Mouse (Mus musculus) myocyte (in vitro differentiated cells): ENCODE results near the gene Bri3.

Source experiments
- E2F4 ChIP-seq: IDR thresholded peaks from one replicate; pipeline ENCODE4 v1.6.1; 2011; ENCODE audit warnings: mild to moderate bottlenecking, control low read depth, moderate library complexity; ENCODE audit not compliant: insufficient read depth
- POLR2A ChIP-seq: IDR thresholded peaks from one replicate; pipeline ENCODE4 v1.6.1; 2011; ENCODE audit warnings: low read depth, mild to moderate bottlenecking, control low read depth, moderate library complexity; ENCODE audit not compliant: insufficient read length
- POLR2AphosphoS2 ChIP-seq: IDR thresholded peaks from one replicate; pipeline ENCODE4 v1.6.1; 2011; ENCODE audit warnings: low read depth, control low read depth; ENCODE audit not compliant: insufficient read length
- TCF12 ChIP-seq: IDR thresholded peaks from one replicate; pipeline ENCODE4 v1.6.1; 2011; ENCODE audit warnings: mild to moderate bottlenecking, control low read depth; ENCODE audit not compliant: poor library complexity, insufficient read depth, severe bottlenecking

DNA sequence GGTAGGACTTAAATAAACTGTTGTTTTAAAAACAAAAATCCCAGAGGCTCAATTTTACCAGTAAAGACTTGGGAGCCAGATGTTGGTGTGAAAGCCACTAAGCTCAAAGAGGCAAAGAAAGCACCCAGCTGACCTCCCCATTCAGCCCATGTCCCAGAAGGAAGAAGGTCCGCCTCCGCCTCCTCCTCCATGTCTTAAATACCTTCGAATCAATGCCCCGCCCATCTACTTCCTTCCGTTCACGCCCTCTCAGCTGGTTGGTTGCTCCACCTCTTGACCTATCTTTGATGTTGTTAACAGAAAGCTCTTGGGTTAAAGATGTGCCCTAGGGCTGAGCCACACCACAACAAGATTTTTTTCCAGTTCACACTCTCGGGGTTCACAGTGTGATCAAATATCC lies 14.0 kb upstream of the Bri3 start:
- TF ChIP-seq E2F4: no peak
- TF ChIP-seq TCF12: no peak
- no peak for TF ChIP-seq POLR2A
- no peak for TF ChIP-seq POLR2AphosphoS2
